Mouse (Mus musculus): ENCODE results near the gene Haao.

- TF ChIP-seq CTCF (IDR thresholded peaks at IDR 0.05; ENCODE audit: low read depth, low read length) (no peak), GATA2 (IDR thresholded peaks at IDR 0.05; ENCODE audit: borderline replicate concordance, low read depth, low read length) (no peak)
Measured at GRCm38 (mm10) chr17:83889691-83890372, 42.1 kb upstream of the Haao start.

All from G1E (cell line).